Mouse (Mus musculus) c-Kit-positive CD71-positive TER-119-negative erythroid progenitor cells, embryonic 14.5 days (primary cell): Measurements from ENCODE around the gene Gm20870.
"Not testable (repeated sequence)": the region's sequence is repeated elsewhere in the genome, so short reads cannot be mapped to it uniquely, and the experiment has no call there.

Experiments used
- DNase-seq: peaks from one replicate; pipeline ENCODE4 v3.0.0-alpha.2; 2013; ENCODE audit warnings: low read depth

Gm20870 gene

GRCm38 (mm10) chrY:71691743-71692142, at the start of gene Gm20870:
Gene Gm20870, plus strand, starts transcription at chrY:71692043.
- not testable (repeated sequence) for DNase-seq
